Mouse (Mus musculus): ENCODE results near the gene Ppp1r12c. TPM values are rescaled to one million over a fixed set of nuclear protein-coding genes. Genes with fewer than 3 reads are reported as not detected.
A peak's percentile ranks its signal among the peaks of the same experiment; 100 is the strongest.
"Not testable (repeated sequence)": the region's sequence is repeated elsewhere in the genome, so short reads cannot be mapped to it uniquely, and the experiment has no call there.

Ppp1r12c gene
- polyA plus RNA-seq, 1 experiment from 2014 or later = 41.1 TPM

GRCm38 (mm10) chr7:4527302-4527689, 25.8 kb upstream of the Ppp1r12c start:
- no peak overlapping the region for H3K9ac ChIP-seq
- H3K4me1 ChIP-seq = peaks cover 36% of the 10 kb centered on the region
- H3K27me3 ChIP-seq (replicated peaks) = peaks cover 21% of the 10 kb centered on the region
- no peak for ATAC-seq
- H3K4me2 ChIP-seq = peak overlapping the region; percentile 69
- H3K36me3 ChIP-seq = no peaks in the 10 kb centered on the region
- 54% methylated on average over 18 of the region's 18 CpGs for WGBS (ENCODE audit: insufficient replicate concordance)
- H3K4me3 ChIP-seq = no peak overlapping the region
- H3K9me3 ChIP-seq (replicated peaks) = no peaks in the 10 kb centered on the region
- H3K27ac ChIP-seq = no peak overlapping the region

- ATAC-seq = peak; percentile 85
- peak overlapping the region; percentile 47 for H3K4me3 ChIP-seq
- H3K9ac ChIP-seq = peak overlapping the region; percentile 60
- peak overlapping the region; percentile 69 for H3K4me2 ChIP-seq
- peaks cover 21% of the 10 kb centered on the region for H3K27me3 ChIP-seq (replicated peaks)
- H3K36me3 ChIP-seq = no peaks in the 10 kb centered on the region
- no peak overlapping the region; the same call in 1 of the 2 replicates for H3K27ac ChIP-seq
- peaks cover 43% of the 10 kb centered on the region for H3K4me1 ChIP-seq
- H3K9me3 ChIP-seq (replicated peaks) = no peaks in the 10 kb centered on the region
- 18% methylated on average over 40 of the region's 40 CpGs for WGBS (ENCODE audit: insufficient replicate concordance)
Observed at GRCm38 (mm10) chr7:4526341-4527301, 25.1 kb upstream of the Ppp1r12c start.

GRCm38 (mm10) chr7:4524212-4524922, 22.9 kb upstream of the Ppp1r12c start, which contains the start of gene Tnni3:
TSS of gene Tnni3 (minus strand) at chr7:4524229.
- ATAC-seq; H3K36me3 ChIP-seq; H3K9me3 ChIP-seq (replicated peaks); H3K9ac ChIP-seq; H3K4me3 ChIP-seq; H3K27ac ChIP-seq; H3K4me2 ChIP-seq: not testable (repeated sequence)
- H3K4me1 ChIP-seq = peaks cover 53% of the 10 kb centered on the region
- H3K27me3 ChIP-seq (replicated peaks) = peaks cover 26% of the 10 kb centered on the region
- 61% methylated on average over 15 of the region's 15 CpGs for WGBS (ENCODE audit: insufficient replicate concordance)

- peaks cover 55% of the 10 kb centered on the region for H3K4me1 ChIP-seq
- H3K9ac ChIP-seq = no peak overlapping the region
- H3K27ac ChIP-seq = no peak overlapping the region
- 72% methylated on average over 33 of the region's 33 CpGs for WGBS (ENCODE audit: insufficient replicate concordance)
- peaks cover 26% of the 10 kb centered on the region for H3K27me3 ChIP-seq (replicated peaks)
- no peak overlapping the region for H3K4me2 ChIP-seq
- no peaks in the 10 kb centered on the region for H3K9me3 ChIP-seq (replicated peaks)
- no peaks in the 10 kb centered on the region for H3K36me3 ChIP-seq
- H3K4me3 ChIP-seq = no peak overlapping the region
- no peak for ATAC-seq
Observed at GRCm38 (mm10) chr7:4523205-4524130, 22.0 kb upstream of the Ppp1r12c start.

GRCm38 (mm10) chr7:4522292-4522691, 20.8 kb upstream of the Ppp1r12c start:
- Histone ChIP-seq H3K36me3 (no peaks in the 10 kb centered on the region), H3K4me3 (no peak overlapping the region), H3K27me3 (replicated peaks) (peaks cover 26% of the 10 kb centered on the region), H3K9me3 (replicated peaks) (no peaks in the 10 kb centered on the region), H3K4me2 (no peak overlapping the region), H3K4me1 (peaks cover 55% of the 10 kb centered on the region), H3K27ac (no peak overlapping the region), H3K9ac (no peak overlapping the region)
- 23% methylated on average over 6 of the region's 6 CpGs for WGBS (ENCODE audit: insufficient replicate concordance)
- 0 out of 2 replicates have a peak, but pooled peaks have one; percentile 28 for ATAC-seq

- Histone ChIP-seq H3K4me3 (peak overlapping the region; percentile 23), H3K36me3 (no peaks in the 10 kb centered on the region), H3K27me3 (replicated peaks) (peaks cover 26% of the 10 kb centered on the region), H3K9me3 (replicated peaks) (no peaks in the 10 kb centered on the region), H3K4me1 (peaks cover 54% of the 10 kb centered on the region), H3K4me2 (peak overlapping the region; percentile 60), H3K27ac (no peak overlapping the region), H3K9ac (no peak overlapping the region)
- no peak for ATAC-seq
- WGBS (ENCODE audit: insufficient replicate concordance) = 23% methylated on average over 32 of the region's 32 CpGs
Observed at GRCm38 (mm10) chr7:4521231-4522003, 19.9 kb upstream of the Ppp1r12c start.

- no peak overlapping the region for H3K9ac ChIP-seq
- no peak overlapping the region for H3K27ac ChIP-seq
- H3K36me3 ChIP-seq = no peaks in the 10 kb centered on the region
- peaks cover 52% of the 10 kb centered on the region for H3K4me1 ChIP-seq
- H3K9me3 ChIP-seq (replicated peaks) = no peaks in the 10 kb centered on the region
- ATAC-seq = no peak
- H3K27me3 ChIP-seq (replicated peaks) = peaks cover 26% of the 10 kb centered on the region
- H3K4me2 ChIP-seq = no peak overlapping the region
- no peak overlapping the region for H3K4me3 ChIP-seq
- 36% methylated on average over 1 of the region's 1 CpGs for WGBS (ENCODE audit: insufficient replicate concordance)
Observed at GRCm38 (mm10) chr7:4518487-4518886, 17.0 kb upstream of the Ppp1r12c start.

- Histone ChIP-seq H3K27me3 (replicated peaks) (peaks cover 15% of the 10 kb centered on the region), H3K27ac (no peak within 1 kb of the TSS), H3K36me3 (no peaks in the 10 kb centered on the region), H3K9ac (no peak within 1 kb of the TSS), H3K4me2 (no peak within 1 kb of the TSS), H3K9me3 (replicated peaks) (no peaks in the 10 kb centered on the region), H3K4me1 (peaks cover 37% of the 10 kb centered on the region), H3K4me3 (no peak within 1 kb of the TSS)
- 12% methylated on average over 4 of the region's 4 CpGs for WGBS (ENCODE audit: insufficient replicate concordance)
- ATAC-seq = no peak
Observed at GRCm38 (mm10) chr7:4516332-4517050, 15.0 kb upstream of the Ppp1r12c start, which contains the start of gene Tnnt1. TSS of gene Tnnt1 (minus strand) at chr7:4516382.

- 55% methylated on average over 6 of the region's 6 CpGs for WGBS (ENCODE audit: insufficient replicate concordance)
- H3K4me1 ChIP-seq = peaks cover 30% of the 10 kb centered on the region
- H3K36me3 ChIP-seq = no peaks in the 10 kb centered on the region
- no peaks in the 10 kb centered on the region for H3K9me3 ChIP-seq (replicated peaks)
- H3K4me3 ChIP-seq = no peak overlapping the region
- no peak for ATAC-seq
- no peak overlapping the region for H3K4me2 ChIP-seq
- H3K27ac ChIP-seq = no peak overlapping the region
- no peak overlapping the region for H3K9ac ChIP-seq
- H3K27me3 ChIP-seq (replicated peaks) = peaks cover 9% of the 10 kb centered on the region
Observed at GRCm38 (mm10) chr7:4515853-4516252, 14.4 kb upstream of the Ppp1r12c start.

- WGBS (ENCODE audit: insufficient replicate concordance) = 71% methylated on average over 6 of the region's 6 CpGs
- Histone ChIP-seq H3K4me2 (no peak overlapping the region), H3K4me1 (peaks cover 40% of the 10 kb centered on the region)
Observed at GRCm38 (mm10) chr7:4513829-4514712, 12.6 kb upstream of the Ppp1r12c start.

More at GRCm38 (mm10) chr7:4513829-4514712, 12.6 kb upstream of the Ppp1r12c start:
- Histone ChIP-seq H3K9me3 (replicated peaks) (no peaks in the 10 kb centered on the region), H3K9ac (no peak overlapping the region), H3K27ac (no peak overlapping the region), H3K27me3 (replicated peaks) (no peaks in the 10 kb centered on the region), H3K4me3 (no peak overlapping the region), H3K36me3 (no peaks in the 10 kb centered on the region)
- ATAC-seq = no peak
